Mouse (Mus musculus) liver, embryonic 14.5 days (tissue): Measurements from ENCODE around the gene Nox1. TPM values are rescaled to one million over a fixed set of nuclear protein-coding genes. Genes with fewer than 3 reads are reported as not detected.
"Not testable (repeated sequence)": the region's sequence is repeated elsewhere in the genome, so short reads cannot be mapped to it uniquely, and the experiment has no call there.

Experiments used
- ATAC-seq: fragments of 200-750 bp; cut with Nextera tagmentation; 2 replicates; pipeline ENCODE4 v1.8.0; 2017; ENCODE audit warnings: moderate number of reproducible peaks, mild to moderate bottlenecking, moderate library complexity; ENCODE audit not compliant: insufficient read depth
- DNase-seq, 3 experiments: peaks; one replicate each; pipeline ENCODE4 v3.0.0-alpha.2; 2012 to 2013; ENCODE audit warnings: low read depth in 3 of 3, low spot score in 3 of 3
- H3K27ac ChIP-seq: fragments of 300-500 bp; sonication (generic); 2 replicates; pipeline ENCODE4 v1.5.1; 2014; ENCODE audit warnings: moderate library complexity, mild to moderate bottlenecking, control low read depth, inconsistent platforms
- H3K27me3 ChIP-seq: fragments of 300-500 bp; sonication (generic); 2 replicates; pipeline ENCODE4 v1.6.1; 2014; ENCODE audit warnings: mild to moderate bottlenecking, low read length, moderate library complexity; ENCODE audit not compliant: control insufficient read depth, insufficient read depth
- H3K36me3 ChIP-seq: fragments of 300-500 bp; sonication (generic); replicated peaks from 2 replicates; pipeline ENCODE4 v1.6.1; 2014; ENCODE audit warnings: low read depth; ENCODE audit not compliant: control insufficient read depth, insufficient read depth
- H3K4me1 ChIP-seq, 2 experiments: fragments of 200-500 bp in 1 of 2; fragments of 300-500 bp in 1 of 2; sonication (generic) in 1 of 2; replicated peaks; 2 replicates each; pipeline ENCODE4 v1.6.1; 2012 to 2014; ENCODE audit warnings: antibody characterized with exemption in 1 of 2, inconsistent platforms in 1 of 2, low read length in 1 of 2; ENCODE audit not compliant: control insufficient read depth in 2 of 2, insufficient read depth in 2 of 2
- H3K4me2 ChIP-seq: fragments of 300-500 bp; sonication (generic); 2 replicates; pipeline ENCODE4 v1.6.1; 2014; ENCODE audit warnings: low read depth, mild to moderate bottlenecking, control low read depth, moderate library complexity
- H3K4me3 ChIP-seq, 2 experiments: fragments of 200-500 bp in 1 of 2; fragments of 300-500 bp in 1 of 2; sonication (generic) in 1 of 2; 2 replicates each; pipeline ENCODE4 v1.5.1; 2012 to 2014; ENCODE audit warnings: low read depth in 2 of 2, low read length in 2 of 2, mild to moderate bottlenecking in 2 of 2, control low read depth in 1 of 2, inconsistent platforms in 1 of 2, moderate library complexity in 1 of 2; ENCODE audit not compliant: insufficient read depth in 1 of 2
- H3K9ac ChIP-seq: fragments of 300-500 bp; sonication (generic); replicated peaks from 2 replicates; pipeline ENCODE4 v1.6.1; 2014; ENCODE audit warnings: mild to moderate bottlenecking, control low read depth, moderate library complexity
- H3K9me3 ChIP-seq: fragments of 300-500 bp; sonication (generic); 2 replicates; pipeline ENCODE4 v1.6.1; 2016; ENCODE audit warnings: low read length, mixed read lengths; ENCODE audit not compliant: control insufficient read depth
- CTCF ChIP-seq: IDR thresholded peaks from 2 replicates; pipeline ENCODE4 v1.5.1; 2016; ENCODE audit warnings: antibody characterized with exemption, low read depth, control low read depth
- EP300 ChIP-seq: IDR thresholded peaks from 2 replicates; pipeline ENCODE4 v1.6.1; 2016; ENCODE audit warnings: antibody characterized with exemption, low read depth
- WGBS: fragments of 180-500 bp; shearing (Covaris S2); extraction: QIAGEN DNeasy Blood & Tissue Kit; methylation state at CpG from one replicate; pipeline ENCODE4 v1.1.7; 2014; ENCODE audit not compliant: insufficient replicate concordance; 5-methylcytosine and 5-hydroxymethylcytosine counted together
- polyA plus RNA-seq, 2 experiments: library from polyadenylated mRNA; depleted of rRNA in 1 of 2; stranded (reverse) in 1 of 2; unstranded in 1 of 2; fragments of >200 nt; fragmentation: Nextera tagmentation in 1 of 2; extraction: Ambion mirVana in 1 of 2; gene quantifications; 2 replicates each; pipeline versions ENCODE4 v1.2.1 to v1.2.3; 2012 to 2014

Nox1 gene
- polyA plus RNA-seq, 2 experiments = 0.06 TPM; not detected in 1

DNA sequence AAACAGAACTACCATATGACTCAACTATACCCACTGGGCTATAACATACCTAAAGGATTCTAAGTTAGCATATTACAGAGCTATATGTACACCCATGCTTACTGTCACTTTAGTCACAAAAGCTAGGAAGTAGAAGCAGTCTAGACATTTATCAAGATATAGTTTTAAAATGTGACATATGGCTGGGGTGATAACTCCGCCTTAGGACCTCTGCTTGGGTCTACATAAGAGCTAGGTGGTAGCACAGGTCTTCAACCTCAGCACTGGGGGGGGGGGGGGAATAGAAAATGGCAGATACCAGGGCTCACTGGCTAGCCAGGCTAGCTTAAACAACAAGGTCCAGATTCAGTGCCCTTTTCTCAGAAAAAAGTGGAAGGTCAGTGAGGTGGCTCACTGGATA lies 11.3 kb upstream of the Nox1 start:
- TF ChIP-seq CTCF (no peak), EP300 (no peak)
- no peaks in the 10 kb centered on the region for H3K9me3 ChIP-seq
- H3K27me3 ChIP-seq = no peaks in the 10 kb centered on the region
- ATAC-seq (peak; percentile 35; the same call in 1 of the 2 replicates), DNase-seq (no peak)
- H3K27ac ChIP-seq = no peak overlapping the region
- H3K4me3 ChIP-seq = no peak overlapping the region
- no peaks in the 10 kb centered on the region for H3K4me1 ChIP-seq
- H3K36me3 ChIP-seq = no peaks in the 10 kb centered on the region
- WGBS = 41% methylated on average over 1 of the region's 1 CpGs
- H3K9ac ChIP-seq = no peak overlapping the region
- H3K4me2 ChIP-seq = no peak overlapping the region

DNA sequence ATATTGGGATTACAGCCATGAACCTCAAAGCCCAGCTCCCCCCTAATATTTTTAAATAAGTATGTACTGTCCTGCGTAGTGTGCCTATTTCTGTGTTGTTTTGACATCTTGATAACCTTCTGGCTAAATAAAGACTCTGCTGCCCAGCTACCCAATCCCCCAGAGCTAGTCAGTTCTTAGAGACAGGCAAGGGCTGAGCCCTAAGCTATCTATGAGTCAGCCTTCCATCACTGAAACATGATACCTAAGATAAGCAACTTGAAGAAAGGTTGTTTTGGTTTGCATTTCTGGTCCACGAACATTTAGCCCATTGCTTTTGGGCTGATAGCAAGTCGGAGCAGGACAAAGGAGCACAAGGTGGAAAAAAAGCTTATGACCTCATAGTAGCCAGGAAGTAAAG lies 1.1 kb downstream of the Nox1 start:
- DNase-seq (no peak), ATAC-seq (no peak)
- TF ChIP-seq CTCF (no peak), EP300 (no peak)
- Histone ChIP-seq H3K4me1 (peaks cover 0 to 13% of the 10 kb centered on the region in 2 experiments; a peak in 2 of 4 replicates), H3K36me3 (no peaks in the 10 kb centered on the region), H3K4me3 (no peak overlapping the region), H3K9ac (no peak overlapping the region), H3K9me3 (no peaks in the 10 kb centered on the region), H3K27me3 (no peaks in the 10 kb centered on the region), H3K27ac (no peak overlapping the region), H3K4me2 (no peak overlapping the region)
- WGBS = 43% methylated on average over 3 of the region's 3 CpGs

DNA sequence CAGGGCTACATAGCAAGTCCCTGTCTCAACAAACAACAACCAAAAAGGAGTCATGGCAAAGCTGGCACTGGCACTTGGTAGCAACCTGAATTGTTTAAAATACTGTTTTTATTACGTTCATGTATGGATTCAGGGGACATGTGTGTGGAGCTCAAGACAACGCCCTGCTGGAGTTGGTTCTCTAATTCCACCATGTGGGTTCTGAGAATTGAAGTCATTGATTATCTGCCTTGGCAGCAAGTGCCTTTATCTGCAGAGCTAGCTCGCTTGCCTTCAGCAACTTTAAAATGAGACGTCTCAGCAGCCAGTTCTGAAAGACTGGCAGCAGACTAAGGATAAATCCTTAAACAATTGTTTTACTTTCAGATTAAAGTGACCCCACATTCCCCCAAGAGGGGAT lies 3.6 kb downstream of the Nox1 start:
- TF ChIP-seq EP300 (no peak), CTCF (no peak)
- Histone ChIP-seq H3K9ac (no peak overlapping the region), H3K27ac (no peak overlapping the region), H3K27me3 (no peaks in the 10 kb centered on the region), H3K4me3 (no peak overlapping the region), H3K9me3 (no peaks in the 10 kb centered on the region), H3K4me1 (peaks cover 0 to 13% of the 10 kb centered on the region in 2 experiments; a peak in 2 of 4 replicates), H3K36me3 (no peaks in the 10 kb centered on the region), H3K4me2 (peak overlapping the region; percentile 12; the same call in 1 of the 2 replicates)
- ATAC-seq (peak; percentile 80), DNase-seq (peak; percentile 7 to 17 (median 16))
- WGBS = 27% methylated on average over 4 of the region's 4 CpGs

- Histone ChIP-seq H3K36me3 (no peaks in the 10 kb centered on the region), H3K27me3 (no peaks in the 10 kb centered on the region), H3K4me3 (no peak overlapping the region), H3K9ac (no peak overlapping the region), H3K9me3 (no peaks in the 10 kb centered on the region), H3K4me1 (0 out of 4 replicates have a peak, but pooled peaks cover 0 to 2% of the 10 kb centered on the region in 2 experiments), H3K4me2 (no peak overlapping the region), H3K27ac (no peak overlapping the region)
- TF ChIP-seq CTCF (no peak), EP300 (no peak)
- ATAC-seq (no peak), DNase-seq (no peak)
- 75% methylated on average over 7 of the region's 7 CpGs for whole genome bisulfite sequencing
Measured at GRCm38 (mm10) chrX:134211151-134211642, 10.6 kb downstream of the Nox1 start.

DNA sequence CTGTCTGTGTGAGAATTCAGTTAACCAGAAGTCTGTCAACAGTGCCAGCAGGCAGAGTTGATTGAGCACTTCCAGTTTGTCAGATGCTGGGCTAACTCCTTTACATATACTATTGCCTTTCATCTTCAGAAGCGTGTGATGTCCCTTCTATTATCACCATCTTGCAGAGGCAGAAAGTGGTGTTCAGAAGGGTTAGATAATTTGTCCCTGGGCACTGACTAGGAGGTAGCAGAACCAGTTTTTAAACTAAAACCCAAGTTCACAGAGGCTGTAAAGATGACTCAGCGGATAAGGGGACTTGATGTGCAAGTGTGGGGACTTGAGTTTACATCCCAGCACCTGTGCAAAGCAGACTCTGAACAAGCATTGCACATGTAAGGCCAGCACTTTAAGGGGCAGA lies 13.3 kb downstream of the Nox1 start:
- peak; percentile 26; the same call in 1 of the 2 replicates for TF ChIP-seq EP300
- TF ChIP-seq CTCF = no peak
- 46% methylated on average over 2 of the region's 2 CpGs for WGBS
- Histone ChIP-seq H3K4me3 (no peak overlapping the region), H3K4me1 (0 out of 4 replicates have a peak, but pooled peaks cover 0 to 2% of the 10 kb centered on the region in 2 experiments), H3K27ac (no peak overlapping the region; the same call in 1 of the 2 replicates), H3K36me3 (no peaks in the 10 kb centered on the region), H3K9me3 (no peaks in the 10 kb centered on the region), H3K4me2 (no peak overlapping the region), H3K27me3 (no peaks in the 10 kb centered on the region), H3K9ac (no peak overlapping the region)
- DNase-seq (peak; percentile 13 to 29 (median 23)), ATAC-seq (peak; percentile 89)

DNA sequence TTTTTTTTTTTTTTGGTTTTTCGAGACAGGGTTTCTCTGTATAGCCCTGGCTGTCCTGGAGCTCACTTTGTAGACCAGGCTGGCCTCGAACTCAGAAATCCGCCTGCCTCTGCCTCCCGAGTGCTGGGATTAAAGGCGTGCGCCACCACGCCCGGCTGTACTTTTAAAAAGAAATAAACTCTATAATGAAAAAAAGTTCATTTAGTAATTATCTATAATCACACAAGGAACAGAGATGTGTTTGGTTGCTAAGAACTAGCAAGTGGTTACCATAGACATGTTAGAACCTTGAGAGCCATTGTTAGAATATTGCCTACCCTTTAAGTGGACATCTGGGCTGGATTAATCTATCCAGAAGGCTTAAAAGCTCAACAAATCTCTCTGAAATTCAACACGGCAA lies 34.6 kb downstream of the Nox1 start, which contains the start of gene Arl13a:
Arl13a (plus strand) TSS at position 301 of the 400 bp plus-strand sequence.
- not testable (repeated sequence) for H3K9ac ChIP-seq, H3K27me3 ChIP-seq, H3K4me1 ChIP-seq, H3K4me3 ChIP-seq, ATAC-seq, DNase-seq, H3K27ac ChIP-seq, H3K9me3 ChIP-seq, H3K36me3 ChIP-seq, H3K4me2 ChIP-seq
- 82% methylated on average over 8 of the region's 9 CpGs for WGBS
